ENCODE assay signal across 28 mouse cellular contexts in the genomic region with DNA sequence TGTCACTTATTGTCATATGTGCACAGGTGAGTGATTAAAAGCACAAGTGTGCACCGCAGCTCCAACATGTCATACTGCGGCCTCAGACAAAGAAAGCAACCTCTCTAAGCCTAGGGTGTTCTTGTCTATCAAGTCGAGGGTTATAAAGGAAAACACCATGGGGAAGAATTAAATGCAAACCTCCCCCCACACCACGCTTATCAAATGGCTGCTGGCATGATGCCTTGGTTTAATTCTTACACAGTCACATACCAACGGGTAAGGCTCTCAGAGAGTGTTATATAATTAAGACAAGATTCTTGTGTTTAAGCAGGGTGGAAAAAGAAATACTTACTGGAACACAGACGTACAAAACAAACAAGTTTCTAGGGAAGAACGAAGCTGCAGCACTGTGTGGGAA. TPM values are rescaled to one million over a fixed set of nuclear protein-coding genes. Genes with fewer than 3 reads are reported as not detected.
A peak's percentile ranks its signal among the peaks of the same experiment; 100 is the strongest.
DNase-seq lines count a peak whose midpoint lies in the region; ATAC-seq and TF ChIP-seq lines count a peak whose summit lies in the region.
"Had no signal": no experiment of that assay in that cellular context is flagged by ENCODE, and none has a peak within 500 bp of the region (broad histone marks: within the 10 kb centered on the region; RNA-seq: fewer than 3 reads in every experiment).

No protein-coding gene starts in this region.

- no peaks in the 10 kb centered on the region for H3K36me3 ChIP-seq in heart, embryonic 12.5 days
- H3K36me3 ChIP-seq in heart, postnatal 0 days (replicated peaks; ENCODE audit: control insufficient read depth, insufficient read depth, low read length): no peaks in the 10 kb centered on the region
- H3K36me3 ChIP-seq in heart, embryonic 10.5 days: no peaks in the 10 kb centered on the region
- H3K36me3 ChIP-seq: kidney, embryonic 15.5 days; stomach, embryonic 15.5 days had no signal

- intact Hi-C loops in heart, postnatal 10 days (cut with DNase I): no loop called here

- no peak overlapping the region for H3K4me3 ChIP-seq in heart, embryonic 12.5 days
- no peak overlapping the region for H3K4me3 ChIP-seq in heart, postnatal 0 days (ENCODE audit: low read depth, low read length)
- no peak overlapping the region for H3K4me3 ChIP-seq in heart, embryonic 10.5 days
- H3K4me3 ChIP-seq: forebrain, embryonic 13.5 days; kidney, embryonic 15.5 days; stomach, embryonic 15.5 days had no signal

- 0 out of 2 replicates have a peak, but pooled peaks have one; percentile 22 for ATAC-seq in heart, embryonic 12.5 days (ENCODE audit: insufficient number of reproducible peaks, low FRiP score)
- no peak for ATAC-seq in heart, postnatal 0 days (ENCODE audit: insufficient read depth, low read depth)
- ATAC-seq in megakaryocyte-erythroid progenitor cell, adult 5-6 weeks (replicated peaks; ENCODE audit: low FRiP score, low TSS enrichment, poor library complexity, severe bottlenecking): peak; percentile 51; the same call in 1 of the 2 replicates
- ATAC-seq: forebrain, embryonic 13.5 days; hindbrain, embryonic 16.5 days; midbrain, embryonic 16.5 days had no signal

- no peaks in the 10 kb centered on the region for H3K9me3 ChIP-seq in heart, embryonic 12.5 days (replicated peaks)
- no peaks in the 10 kb centered on the region for H3K9me3 ChIP-seq in heart, postnatal 0 days (replicated peaks; ENCODE audit: control insufficient read depth, low read length)
- H3K9me3 ChIP-seq in heart, embryonic 10.5 days: no peaks in the 10 kb centered on the region
- H3K9me3 ChIP-seq: forebrain, embryonic 13.5 days; kidney, embryonic 15.5 days; stomach, embryonic 15.5 days had no signal

- H3K4me1 ChIP-seq in heart, embryonic 12.5 days (replicated peaks): peaks cover 16% of the 10 kb centered on the region
- peaks cover 9% of the 10 kb centered on the region for H3K4me1 ChIP-seq in heart, postnatal 0 days (ENCODE audit: control insufficient read depth, insufficient read depth)
- peaks cover 10% of the 10 kb centered on the region for H3K4me1 ChIP-seq in heart, embryonic 10.5 days
- H3K4me1 ChIP-seq: kidney, embryonic 15.5 days; stomach, embryonic 15.5 days had no signal

- no peaks in the 10 kb centered on the region for H3K27me3 ChIP-seq in heart, embryonic 12.5 days (replicated peaks)
- no peaks in the 10 kb centered on the region for H3K27me3 ChIP-seq in heart, postnatal 0 days (ENCODE audit: control insufficient read depth, insufficient read depth, low read length)
- H3K27me3 ChIP-seq in heart, embryonic 10.5 days (ENCODE audit: insufficient read depth, poor library complexity, severe bottlenecking): no peaks in the 10 kb centered on the region
- H3K27me3 ChIP-seq: forebrain, embryonic 13.5 days; kidney, embryonic 15.5 days; stomach, embryonic 15.5 days had no signal

- H3K9ac ChIP-seq in heart, embryonic 12.5 days: no peak overlapping the region
- no peak overlapping the region for H3K9ac ChIP-seq in heart, postnatal 0 days (replicated peaks; ENCODE audit: low read depth, low read length)
- H3K9ac ChIP-seq: forebrain, embryonic 13.5 days; kidney, embryonic 15.5 days; liver, embryonic 14.5 days; stomach, embryonic 15.5 days had no signal

- WGBS in heart, embryonic 12.5 days: 61% methylated on average over 7 of the region's 7 CpGs
- 29% methylated on average over 7 of the region's 7 CpGs for WGBS in heart, postnatal 0 days
- WGBS in heart, embryonic 10.5 days: 75% methylated on average over 7 of the region's 7 CpGs

- no peak for TF ChIP-seq CTCF in heart, postnatal 0 days (IDR thresholded peaks at IDR 0.05; ENCODE audit: low read depth)

- no peak overlapping the region for H3K4me2 ChIP-seq in heart, embryonic 12.5 days
- peak overlapping the region; percentile 25 for H3K4me2 ChIP-seq in heart, postnatal 0 days (ENCODE audit: low read depth, low read length)
- H3K4me2 ChIP-seq: forebrain, embryonic 13.5 days; kidney, embryonic 15.5 days; midbrain, embryonic 11.5 days; stomach, embryonic 15.5 days had no signal

- TF ChIP-seq EP300 in heart, postnatal 0 days (IDR thresholded peaks at IDR 0.05; ENCODE audit: low read depth): no peak

- no peak overlapping the region for H3K27ac ChIP-seq in heart, embryonic 12.5 days (ENCODE audit: poor library complexity, severe bottlenecking)
- no peak overlapping the region for H3K27ac ChIP-seq in heart, postnatal 0 days (ENCODE audit: low read depth)
- no peak overlapping the region for H3K27ac ChIP-seq in heart, embryonic 10.5 days
- H3K27ac ChIP-seq: forebrain, embryonic 13.5 days; kidney, embryonic 15.5 days; liver, embryonic 14.5 days; stomach, embryonic 15.5 days had no signal

- no peak for DNase-seq in heart, postnatal 10 days
- no peak for DNase-seq in heart, postnatal 0 days (ENCODE audit: low spot score)
- DNase-seq in heart, embryonic 10.5 days (ENCODE audit: low spot score): no peak
- DNase-seq in lung, postnatal 25 days (ENCODE audit: low spot score): peak; percentile 29
- DNase-seq in lung, postnatal 14 days: no peak
- no peak for DNase-seq in cerebellum, adult 18-20 months
- DNase-seq: adrenal gland, postnatal 14 days; cerebellum, adult 2 months; cerebellum, postnatal 14 days; kidney, adult 18-20 months; kidney, postnatal 25 days; liver; right cerebral cortex, postnatal 25 days; thymus, adult 18-20 months; thymus, postnatal 25 days had no signal

RNA-seq across cellular contexts. Expression of gene Txk, which starts 16.8 kb away (rescaled TPM):
- polyA plus RNA-seq in heart, embryonic 12.5 days (2016; fragmentation: Nextera tagmentation; extraction: Ambion mirVana): not detected in 2 replicates
- under 1 TPM; 0.22 to 0.34 TPM for total RNA-seq in heart, postnatal 10 days (2021)
- total RNA-seq in heart, postnatal 0 days (2014; rRNA removed; ENCODE audit: low replicate concordance): 0.19 TPM in 1 of 2 replicates, not detected in the other
- polyA plus RNA-seq in heart, postnatal 0 days (2015; fragmentation: Nextera tagmentation; extraction: Ambion mirVana): 0.10 TPM in 1 of 2 replicates, not detected in the other
- not detected in 2 replicates for polyA plus RNA-seq in heart, embryonic 10.5 days (2016; fragmentation: Nextera tagmentation; extraction: Ambion mirVana)
- total RNA-seq in megakaryocyte-erythroid progenitor cell, adult 5-6 weeks (2014; fragmentation: Nextera tagmentation): 0.96 and 7.8 TPM in 2 replicates
- 0.15 and 1.2 TPM in 2 replicates for total RNA-seq in megakaryocyte-erythroid progenitor cell, adult 5-6 weeks (2017)
- total RNA-seq: adrenal gland, postnatal 14 days; gastrocnemius, adult 8-10 months; layer of hippocampus, adult 18-20 months had no signal
- polyA plus RNA-seq: hindbrain, embryonic 11.5 days; midbrain, embryonic 11.5 days; midbrain, embryonic 16.5 days; neural tube, embryonic 11.5 days had no signal
